Mouse (Mus musculus) fat pad, adult 2 months (tissue): ENCODE results near the gene Cpt1b.
A peak's percentile ranks its signal among the peaks of the same experiment; 100 is the strongest.
"Not testable (repeated sequence)": the region's sequence is repeated elsewhere in the genome, so short reads cannot be mapped to it uniquely, and the experiment has no call there.

Experiments used
- DNase-seq: peaks from one replicate; pipeline ENCODE4 v3.0.0-alpha.2; 2011; ENCODE audit warnings: low read depth, low spot score; ENCODE audit errors: extremely low read depth

Cpt1b gene

GRCm38 (mm10) chr15:89434136-89434535 is 8.5 kb upstream of the Cpt1b start:
- DNase-seq: no peak

- DNase-seq: no peak
These were observed 7.3 kb upstream of the Cpt1b start for GRCm38 (mm10) chr15:89432946-89433345.

- no peak for DNase-seq
These were observed 6.1 kb upstream of the Cpt1b start for GRCm38 (mm10) chr15:89431806-89432205.

- DNase-seq: no peak
These were observed 5.6 kb upstream of the Cpt1b start for GRCm38 (mm10) chr15:89431271-89431670.

GRCm38 (mm10) chr15:89430771-89431170 is 5.1 kb upstream of the Cpt1b start:
- DNase-seq: not testable (repeated sequence)

GRCm38 (mm10) chr15:89430341-89430740 is 4.7 kb upstream of the Cpt1b start:
- DNase-seq: no peak

GRCm38 (mm10) chr15:89429352-89430221 is 3.9 kb upstream of the Cpt1b start, which contains the start of the genes C730034F03Rik, Gm44502 and Chkb:
TSS of gene C730034F03Rik (plus strand) at chr15:89429589.
TSS of gene Gm44502 (minus strand) at chr15:89429696.
TSS of gene Chkb (minus strand) at chr15:89429908.
- DNase-seq: peak; percentile 62

GRCm38 (mm10) chr15:89428821-89429351 is 3.2 kb upstream of the Cpt1b start:
- no peak for DNase-seq

GRCm38 (mm10) chr15:89428136-89428790 is 2.6 kb upstream of the Cpt1b start:
- no peak for DNase-seq

- no peak for DNase-seq
These were observed 1.1 kb upstream of the Cpt1b start for GRCm38 (mm10) chr15:89426716-89427115.

- no peak for DNase-seq
These were observed 1.0 kb downstream of the Cpt1b start for GRCm38 (mm10) chr15:89424621-89425020.

GRCm38 (mm10) chr15:89421938-89422337 is 3.7 kb downstream of the Cpt1b start:
- no peak for DNase-seq

- no peak for DNase-seq
These were observed 10.4 kb downstream of the Cpt1b start for GRCm38 (mm10) chr15:89415282-89415681.

- DNase-seq: no peak
These were observed 15.5 kb downstream of the Cpt1b start, which contains the start of gene Syce3 for GRCm38 (mm10) chr15:89410118-89410517. TSS of gene Syce3 (minus strand) at chr15:89410503.

GRCm38 (mm10) chr15:89406691-89407090 is 19.0 kb downstream of the Cpt1b start:
- DNase-seq: no peak

GRCm38 (mm10) chr15:89404831-89405623 is 20.6 kb downstream of the Cpt1b start:
- DNase-seq: no peak

GRCm38 (mm10) chr15:89402471-89402870 is 23.2 kb downstream of the Cpt1b start:
- no peak for DNase-seq

- no peak for DNase-seq
These were observed 25.9 kb downstream of the Cpt1b start for GRCm38 (mm10) chr15:89399716-89400115.

GRCm38 (mm10) chr15:89398146-89398545 is 27.5 kb downstream of the Cpt1b start:
- DNase-seq: no peak

GRCm38 (mm10) chr15:89396883-89397282 is 28.8 kb downstream of the Cpt1b start:
- DNase-seq: no peak

GRCm38 (mm10) chr15:89390081-89390480 is 35.6 kb downstream of the Cpt1b start:
- DNase-seq: no peak
